Mouse (Mus musculus) neural tube, embryonic 12.5 days (tissue): ENCODE results near the gene Nrgn. TPM values are rescaled to one million over a fixed set of nuclear protein-coding genes. Genes with fewer than 3 reads are reported as not detected.

ENCODE experiments used
- ATAC-seq: fragments of 200-750 bp; cut with Nextera tagmentation; 2 replicates; pipeline ENCODE4 v1.8.0; 2017; ENCODE audit warnings: low read depth, mild to moderate bottlenecking, moderate TSS enrichment, moderate library complexity; ENCODE audit not compliant: low FRiP score
- H3K27ac ChIP-seq: fragments of 300-500 bp; sonication (generic); 2 replicates; pipeline ENCODE4 v1.5.1; 2016
- H3K27me3 ChIP-seq: fragments of 300-500 bp; sonication (generic); replicated peaks from 2 replicates; pipeline ENCODE4 v1.6.1; 2016; ENCODE audit warnings: mild to moderate bottlenecking
- H3K36me3 ChIP-seq: fragments of 300-500 bp; sonication (generic); 2 replicates; pipeline ENCODE4 v1.6.1; 2016; ENCODE audit warnings: mild to moderate bottlenecking
- H3K4me1 ChIP-seq: fragments of 300-500 bp; sonication (generic); 2 replicates; pipeline ENCODE4 v1.6.1; 2016
- H3K4me2 ChIP-seq: fragments of 300-500 bp; sonication (generic); replicated peaks from 2 replicates; pipeline ENCODE4 v1.6.1; 2016; ENCODE audit warnings: mild to moderate bottlenecking
- H3K4me3 ChIP-seq: fragments of 300-500 bp; sonication (generic); 2 replicates; pipeline ENCODE4 v1.5.1; 2016
- H3K9ac ChIP-seq: fragments of 300-500 bp; sonication (generic); 2 replicates; pipeline ENCODE4 v1.6.1; 2016; ENCODE audit warnings: mild to moderate bottlenecking
- H3K9me3 ChIP-seq: fragments of 300-500 bp; sonication (generic); 2 replicates; pipeline ENCODE4 v1.6.1; 2016; ENCODE audit warnings: mild to moderate bottlenecking
- WGBS: fragments of 180-500 bp; shearing (Covaris S2); methylation state at CpG from one replicate; pipeline ENCODE4 v1.1.7; 2016; 5-methylcytosine and 5-hydroxymethylcytosine counted together
- polyA plus RNA-seq: library from polyadenylated mRNA; unstranded; fragments of >200 nt; fragmentation: Nextera tagmentation; extraction: Ambion mirVana; gene quantifications from 2 replicates; pipeline ENCODE4 v1.2.1, GENCODE M21; 2016

Nrgn gene
- polyA plus RNA-seq, 1 experiment from 2014 or later = 10.3 TPM

GRCm38 (mm10) chr9:37517467-37517866, 35.2 kb downstream of the Nrgn start:
- no peak overlapping the region for H3K27ac ChIP-seq
- peaks cover 28% of the 10 kb centered on the region for H3K36me3 ChIP-seq
- ATAC-seq = no peak
- no peak overlapping the region for H3K9ac ChIP-seq
- no peak overlapping the region for H3K4me2 ChIP-seq
- WGBS = 85% methylated on average over 1 of the region's 1 CpGs
- no peaks in the 10 kb centered on the region for H3K9me3 ChIP-seq
- H3K4me3 ChIP-seq = no peak overlapping the region
- no peaks in the 10 kb centered on the region for H3K27me3 ChIP-seq
- H3K4me1 ChIP-seq = no peaks in the 10 kb centered on the region

- no peaks in the 10 kb centered on the region for H3K4me1 ChIP-seq
- H3K36me3 ChIP-seq = peaks cover 7% of the 10 kb centered on the region; the same call in 1 of the 2 replicates
- H3K27me3 ChIP-seq = no peaks in the 10 kb centered on the region
- no peak overlapping the region for H3K27ac ChIP-seq
- H3K9me3 ChIP-seq = no peaks in the 10 kb centered on the region
- ATAC-seq = no peak
- no peak overlapping the region for H3K9ac ChIP-seq
- WGBS = 89% methylated on average over 3 of the region's 3 CpGs
- H3K4me3 ChIP-seq = no peak overlapping the region
- H3K4me2 ChIP-seq = no peak overlapping the region
Measured at GRCm38 (mm10) chr9:37514456-37514855, 38.2 kb downstream of the Nrgn start.

- no peak overlapping the region for H3K4me2 ChIP-seq
- WGBS = 94% methylated on average over 2 of the region's 2 CpGs
- H3K9me3 ChIP-seq = no peaks in the 10 kb centered on the region
- H3K27me3 ChIP-seq = no peaks in the 10 kb centered on the region
- no peak overlapping the region for H3K27ac ChIP-seq
- no peak overlapping the region for H3K4me3 ChIP-seq
- no peaks in the 10 kb centered on the region for H3K4me1 ChIP-seq
- H3K36me3 ChIP-seq = no peaks in the 10 kb centered on the region
- no peak overlapping the region for H3K9ac ChIP-seq
- ATAC-seq = no peak
Measured at GRCm38 (mm10) chr9:37512097-37512496, 40.6 kb downstream of the Nrgn start.

GRCm38 (mm10) chr9:37506023-37506422, 46.7 kb downstream of the Nrgn start:
- H3K9ac ChIP-seq = no peak overlapping the region
- WGBS = 94% methylated on average over 1 of the region's 1 CpGs
- H3K4me1 ChIP-seq = no peaks in the 10 kb centered on the region
- H3K4me3 ChIP-seq = no peak overlapping the region
- no peak overlapping the region for H3K4me2 ChIP-seq
- no peaks in the 10 kb centered on the region for H3K27me3 ChIP-seq
- no peak overlapping the region for H3K27ac ChIP-seq
- H3K9me3 ChIP-seq = no peaks in the 10 kb centered on the region
- no peak for ATAC-seq
- H3K36me3 ChIP-seq = no peaks in the 10 kb centered on the region

GRCm38 (mm10) chr9:37504348-37504747, 48.4 kb downstream of the Nrgn start:
- no peak overlapping the region for H3K27ac ChIP-seq
- H3K4me2 ChIP-seq = no peak overlapping the region
- no peaks in the 10 kb centered on the region for H3K9me3 ChIP-seq
- no peaks in the 10 kb centered on the region for H3K36me3 ChIP-seq
- H3K4me3 ChIP-seq = no peak overlapping the region
- H3K9ac ChIP-seq = no peak overlapping the region
- no peaks in the 10 kb centered on the region for H3K4me1 ChIP-seq
- no peak for ATAC-seq
- no peaks in the 10 kb centered on the region for H3K27me3 ChIP-seq

GRCm38 (mm10) chr9:37501170-37501569, 51.5 kb downstream of the Nrgn start:
- H3K27me3 ChIP-seq = no peaks in the 10 kb centered on the region
- H3K9me3 ChIP-seq = no peaks in the 10 kb centered on the region
- no peak overlapping the region for H3K27ac ChIP-seq
- ATAC-seq = no peak
- H3K4me1 ChIP-seq = no peaks in the 10 kb centered on the region
- no peak overlapping the region for H3K4me3 ChIP-seq
- H3K36me3 ChIP-seq = no peaks in the 10 kb centered on the region
- no peak overlapping the region for H3K9ac ChIP-seq
- H3K4me2 ChIP-seq = no peak overlapping the region
- 93% methylated on average over 1 of the region's 1 CpGs for whole genome bisulfite sequencing

- WGBS = 79% methylated on average over 3 of the region's 3 CpGs
- no peak overlapping the region for H3K4me3 ChIP-seq
- H3K27ac ChIP-seq = no peak overlapping the region
- no peaks in the 10 kb centered on the region for H3K36me3 ChIP-seq
- H3K4me2 ChIP-seq = no peak overlapping the region
- no peak overlapping the region for H3K9ac ChIP-seq
- H3K27me3 ChIP-seq = no peaks in the 10 kb centered on the region
- no peaks in the 10 kb centered on the region for H3K9me3 ChIP-seq
- no peak for ATAC-seq
- H3K4me1 ChIP-seq = no peaks in the 10 kb centered on the region
Measured at GRCm38 (mm10) chr9:37500201-37500600, 52.5 kb downstream of the Nrgn start.

- no peak overlapping the region for H3K4me2 ChIP-seq
- no peak overlapping the region for H3K4me3 ChIP-seq
- no peak overlapping the region for H3K27ac ChIP-seq
- H3K27me3 ChIP-seq = no peaks in the 10 kb centered on the region
- H3K9ac ChIP-seq = no peak overlapping the region
- H3K9me3 ChIP-seq = no peaks in the 10 kb centered on the region
- no peak for ATAC-seq
- 0 out of 2 replicates have a peak, but pooled peaks cover 8% of the 10 kb centered on the region for H3K36me3 ChIP-seq
- H3K4me1 ChIP-seq = peaks cover 2% of the 10 kb centered on the region; the same call in 1 of the 2 replicates
Measured at GRCm38 (mm10) chr9:37496325-37496724, 56.4 kb downstream of the Nrgn start.

- WGBS = 76% methylated on average over 3 of the region's 3 CpGs
- Histone ChIP-seq H3K36me3 (0 out of 2 replicates have a peak, but pooled peaks cover 8% of the 10 kb centered on the region), H3K4me1 (peaks cover 6% of the 10 kb centered on the region), H3K27ac (no peak overlapping the region), H3K27me3 (no peaks in the 10 kb centered on the region), H3K4me2 (no peak overlapping the region), H3K9ac (no peak overlapping the region), H3K9me3 (no peaks in the 10 kb centered on the region), H3K4me3 (no peak overlapping the region)
- ATAC-seq = no peak
Measured at GRCm38 (mm10) chr9:37495761-37496160, 56.9 kb downstream of the Nrgn start.

Other genes with a start within 250 kb of the Nrgn start
- 7.7 and 8.2 TPM in 2 replicates for gene Ccdc15, start 204.5 kb downstream of the Nrgn start, polyA plus RNA-seq
- gene Hepacam, start 185.6 kb downstream of the Nrgn start, polyA plus RNA-seq = 0.32 and 0.52 TPM in 2 replicates
- gene Robo4, start 151.0 kb downstream of the Nrgn start, polyA plus RNA-seq = 9.9 and 10.1 TPM in 2 replicates
- 124 and 127 TPM in 2 replicates for gene Robo3, start 119.7 kb downstream of the Nrgn start, polyA plus RNA-seq
- gene Msantd2, start 63.6 kb downstream of the Nrgn start, polyA plus RNA-seq = 49.2 and 49.4 TPM in 2 replicates
- 37.7 and 38.2 TPM in 2 replicates for gene Esam, start 24.8 kb downstream of the Nrgn start, polyA plus RNA-seq
- gene Vsig2, start 13.6 kb downstream of the Nrgn start, polyA plus RNA-seq = 0.58 and 1.3 TPM in 2 replicates
- 8.8 and 10.5 TPM in 2 replicates for gene Siae, start 2.8 kb upstream of the Nrgn start, polyA plus RNA-seq
- gene Spa17, start 60.8 kb upstream of the Nrgn start, polyA plus RNA-seq = 14.0 and 17.0 TPM in 2 replicates
- gene Tbrg1, start 104.4 kb upstream of the Nrgn start, polyA plus RNA-seq = 114 and 115 TPM in 2 replicates
- not detected in 2 replicates for gene Panx3, start 116.3 kb upstream of the Nrgn start, polyA plus RNA-seq
- not detected in 2 replicates for gene Olfr160, start 163.3 kb upstream of the Nrgn start, polyA plus RNA-seq
- gene Olfr874, start 192.2 kb upstream of the Nrgn start, polyA plus RNA-seq = not detected in 2 replicates
- gene Olfr875, start 219.0 kb upstream of the Nrgn start, polyA plus RNA-seq = not detected in 2 replicates